Mouse (Mus musculus): ENCODE results near the gene Pi4ka.

GRCm38 (mm10) chr16:17423021-17423420 lies 16.9 kb upstream of the Pi4ka start:
- TF ChIP-seq CTCF (IDR thresholded peaks at IDR 0.05; ENCODE audit: low read depth) (no peak), EP300 (optimal IDR thresholded peaks at IDR 0.05) (no peak)

Data from stomach, postnatal 0 days (tissue).